Comparison of ENCODE assay signal across 31 mouse cellular contexts in genomic region chr6:110714943-110715342, GRCm38 (mm10).
"Had no signal": no experiment of that assay in that cellular context is flagged by ENCODE, and none has a peak within 500 bp of the region (broad histone marks: within the 10 kb centered on the region; RNA-seq: fewer than 3 reads in every experiment).

No protein-coding gene starts in this region.

- H3K9me3 ChIP-seq: limb, embryonic 13.5 days; limb, embryonic 15.5 days; liver, embryonic 12.5 days; liver, embryonic 13.5 days; liver, embryonic 15.5 days; lung, embryonic 15.5 days; megakaryocyte, embryonic 14.5 days; midbrain, embryonic 10.5 days; midbrain, embryonic 12.5 days; midbrain, embryonic 13.5 days; midbrain, embryonic 15.5 days; neural tube, embryonic 12.5 days; neural tube, embryonic 13.5 days had no signal

- H3K4me2 ChIP-seq: limb, embryonic 13.5 days; limb, embryonic 15.5 days; liver, embryonic 11.5 days; liver, embryonic 12.5 days; liver, embryonic 13.5 days; liver, embryonic 15.5 days; lung, embryonic 14.5 days; lung, embryonic 15.5 days; midbrain, embryonic 11.5 days; midbrain, embryonic 12.5 days; midbrain, embryonic 13.5 days; midbrain, embryonic 15.5 days; neural tube, embryonic 12.5 days; neural tube, embryonic 13.5 days had no signal

- H3K9ac ChIP-seq: limb, embryonic 13.5 days; limb, embryonic 15.5 days; liver, embryonic 12.5 days; liver, embryonic 13.5 days; liver, embryonic 14.5 days; liver, embryonic 15.5 days; lung, embryonic 14.5 days; lung, embryonic 15.5 days; midbrain, embryonic 12.5 days; midbrain, embryonic 13.5 days; midbrain, embryonic 15.5 days; neural tube, embryonic 12.5 days; neural tube, embryonic 13.5 days had no signal

- H3K27me3 ChIP-seq: limb, embryonic 13.5 days; limb, embryonic 15.5 days; liver, embryonic 12.5 days; liver, embryonic 13.5 days; liver, embryonic 15.5 days; lung, embryonic 15.5 days; megakaryocyte, embryonic 14.5 days; midbrain, embryonic 12.5 days; midbrain, embryonic 13.5 days; midbrain, embryonic 15.5 days; neural tube, embryonic 12.5 days; neural tube, embryonic 13.5 days had no signal

- H3K27ac ChIP-seq: left cerebral cortex, adult 2 months; limb, embryonic 13.5 days; limb, embryonic 15.5 days; liver, embryonic 12.5 days; liver, embryonic 13.5 days; liver, embryonic 14.5 days; liver, embryonic 15.5 days; lung, embryonic 15.5 days; macrophage; midbrain, embryonic 10.5 days; midbrain, embryonic 12.5 days; midbrain, embryonic 13.5 days; midbrain, embryonic 15.5 days; neural tube, embryonic 12.5 days; neural tube, embryonic 13.5 days had no signal

- H3K4me3 ChIP-seq: left cerebral cortex, adult 2 months; limb, embryonic 13.5 days; limb, embryonic 15.5 days; liver, embryonic 12.5 days; liver, embryonic 13.5 days; liver, embryonic 15.5 days; lung, embryonic 15.5 days; megakaryocyte, embryonic 14.5 days; midbrain, embryonic 10.5 days; midbrain, embryonic 12.5 days; midbrain, embryonic 13.5 days; midbrain, embryonic 15.5 days; myocyte; neural tube, embryonic 12.5 days; neural tube, embryonic 13.5 days had no signal

- H3K4me1 ChIP-seq: limb, embryonic 13.5 days; limb, embryonic 15.5 days; liver, embryonic 12.5 days; liver, embryonic 13.5 days; liver, embryonic 15.5 days; lung, embryonic 15.5 days; megakaryocyte, embryonic 14.5 days; midbrain, embryonic 10.5 days; midbrain, embryonic 12.5 days; midbrain, embryonic 13.5 days; midbrain, embryonic 15.5 days; neural tube, embryonic 12.5 days; neural tube, embryonic 13.5 days had no signal

- ATAC-seq: liver, embryonic 12.5 days; lung, postnatal 0 days; midbrain, embryonic 13.5 days; midbrain, embryonic 15.5 days; midbrain, embryonic 16.5 days had no signal

- H3K36me3 ChIP-seq: limb, embryonic 13.5 days; limb, embryonic 15.5 days; liver, embryonic 12.5 days; liver, embryonic 13.5 days; liver, embryonic 15.5 days; lung, embryonic 15.5 days; midbrain, embryonic 10.5 days; midbrain, embryonic 12.5 days; midbrain, embryonic 13.5 days; midbrain, embryonic 15.5 days; neural tube, embryonic 12.5 days; neural tube, embryonic 13.5 days had no signal

- DNase-seq: left cerebral cortex, postnatal 4 days; liver; liver, embryonic 13.5 days; lung, adult 18-20 months; lung, adult 2 months; lung, embryonic 14.5 days; lung, postnatal 10 days; lung, postnatal 14 days; lung, postnatal 36 days; lung, postnatal 4 days; midbrain, embryonic 14.5 days had no signal
